Mouse (Mus musculus) limb, embryonic 11.5 days (tissue): ENCODE results near the gene Grin2b. TPM values are rescaled to one million over a fixed set of nuclear protein-coding genes. Genes with fewer than 3 reads are reported as not detected.

ENCODE experiments used
- ATAC-seq: fragments of 200-750 bp; cut with Nextera tagmentation; 2 replicates; pipeline ENCODE4 v1.8.0; 2017; ENCODE audit warnings: low read depth; ENCODE audit not compliant: insufficient number of reproducible peaks, low FRiP score, low TSS enrichment
- DNase-seq: peaks from one replicate; pipeline ENCODE4 v3.0.0-alpha.2; 2015; ENCODE audit warnings: low spot score
- H3K27ac ChIP-seq: fragments of 300-500 bp; sonication (generic); replicated peaks from 2 replicates; pipeline ENCODE4 v1.5.1; 2014; ENCODE audit warnings: low read depth, mild to moderate bottlenecking, low read length
- H3K27me3 ChIP-seq: fragments of 300-500 bp; sonication (generic); 2 replicates; pipeline ENCODE4 v1.6.1; 2014; ENCODE audit warnings: mild to moderate bottlenecking, low read length, mixed read lengths; ENCODE audit not compliant: control insufficient read depth, insufficient read depth
- H3K36me3 ChIP-seq: fragments of 300-500 bp; sonication (generic); 2 replicates; pipeline ENCODE4 v1.6.1; 2014; ENCODE audit warnings: mild to moderate bottlenecking, low read length, moderate library complexity, mixed read lengths; ENCODE audit not compliant: control insufficient read depth, insufficient read depth
- H3K4me1 ChIP-seq: fragments of 300-500 bp; sonication (generic); 2 replicates; pipeline ENCODE4 v1.6.1; 2014; ENCODE audit warnings: low read length, mixed read lengths; ENCODE audit not compliant: control insufficient read depth, insufficient read depth
- H3K4me2 ChIP-seq: fragments of 300-500 bp; sonication (generic); 2 replicates; pipeline ENCODE4 v1.6.1; 2014; ENCODE audit warnings: low read depth, mild to moderate bottlenecking, moderate library complexity; ENCODE audit not compliant: severe bottlenecking
- H3K4me3 ChIP-seq: fragments of 300-500 bp; sonication (generic); 2 replicates; pipeline ENCODE4 v1.5.1; 2014; ENCODE audit warnings: low read depth, low read length
- H3K9ac ChIP-seq: fragments of 300-500 bp; sonication (generic); 2 replicates; pipeline ENCODE4 v1.6.1; 2014; ENCODE audit warnings: mild to moderate bottlenecking, low read length
- H3K9me3 ChIP-seq: fragments of 300-500 bp; sonication (generic); 2 replicates; pipeline ENCODE4 v1.6.1; 2016; ENCODE audit warnings: low read length; ENCODE audit not compliant: control insufficient read depth
- WGBS: fragments of 180-500 bp; shearing (Covaris S2); extraction: QIAGEN DNeasy Blood & Tissue Kit; methylation state at CpG from one replicate; pipeline ENCODE4 v1.1.7; 2014; 5-methylcytosine and 5-hydroxymethylcytosine counted together
- polyA plus RNA-seq: library from polyadenylated mRNA; unstranded; fragments of >200 nt; fragmentation: Nextera tagmentation; extraction: Ambion mirVana; gene quantifications from 2 replicates; pipeline ENCODE4 v1.2.1, GENCODE M21; 2014

The Grin2b gene
- polyA plus RNA-seq, 1 experiment from 2014 or later: 0.32 TPM

DNA sequence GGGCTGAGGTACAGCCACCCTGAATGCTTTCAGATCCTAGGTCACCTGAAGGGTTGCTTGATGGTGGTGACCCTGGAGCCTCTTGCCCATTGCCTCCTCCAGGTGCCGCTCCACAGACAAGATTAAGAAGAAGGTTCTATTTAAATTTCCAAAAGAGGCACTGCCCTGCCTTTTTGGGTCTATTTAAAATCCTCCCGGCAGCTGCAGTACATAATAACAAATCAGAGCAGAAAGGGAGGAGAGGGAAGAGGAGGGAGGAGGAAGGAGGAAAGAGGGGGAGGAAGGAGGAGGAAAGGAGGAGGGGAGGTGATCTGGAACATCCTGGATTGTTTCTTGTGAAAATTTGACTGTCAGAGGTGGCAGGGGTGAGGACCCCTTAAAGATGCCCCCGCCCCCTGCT is 197.2 kb downstream of the Grin2b start:
- H3K27me3 ChIP-seq: no peaks in the 10 kb centered on the region
- H3K9ac ChIP-seq: no peak overlapping the region
- no peaks in the 10 kb centered on the region for H3K4me1 ChIP-seq
- no peak overlapping the region for H3K4me3 ChIP-seq
- H3K36me3 ChIP-seq: no peaks in the 10 kb centered on the region
- H3K4me2 ChIP-seq: no peak overlapping the region
- no peak for ATAC-seq
- DNase-seq: no peak
- H3K27ac ChIP-seq: no peak overlapping the region
- no peaks in the 10 kb centered on the region for H3K9me3 ChIP-seq
- 60% methylated on average over 3 of the region's 3 CpGs for WGBS

DNA sequence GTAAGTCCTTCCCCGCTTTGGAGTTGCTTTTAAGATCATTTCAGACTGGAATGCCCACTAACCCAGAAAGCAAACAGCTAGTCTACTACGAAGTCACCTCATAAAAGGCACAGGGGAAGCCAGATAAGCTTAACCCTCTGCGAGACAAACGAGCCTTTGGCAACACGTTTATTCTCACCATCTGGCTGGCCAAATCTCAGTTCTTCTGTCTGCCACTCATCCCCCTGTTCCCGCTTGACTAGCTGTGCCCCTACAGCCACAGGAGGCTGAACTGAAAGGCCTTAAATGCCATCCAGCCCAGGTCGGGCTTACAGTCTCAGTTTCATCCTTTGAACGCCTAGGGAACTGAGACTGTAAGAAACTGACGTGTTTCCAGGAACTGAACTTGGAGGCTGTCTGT is 200.8 kb downstream of the Grin2b start:
- Histone ChIP-seq H3K27ac (no peak overlapping the region), H3K27me3 (no peaks in the 10 kb centered on the region), H3K9me3 (no peaks in the 10 kb centered on the region), H3K4me2 (no peak overlapping the region), H3K36me3 (no peaks in the 10 kb centered on the region), H3K9ac (no peak overlapping the region), H3K4me1 (no peaks in the 10 kb centered on the region), H3K4me3 (no peak overlapping the region)
- ATAC-seq (no peak), DNase-seq (no peak)
- 46% methylated on average over 9 of the region's 9 CpGs for WGBS

DNA sequence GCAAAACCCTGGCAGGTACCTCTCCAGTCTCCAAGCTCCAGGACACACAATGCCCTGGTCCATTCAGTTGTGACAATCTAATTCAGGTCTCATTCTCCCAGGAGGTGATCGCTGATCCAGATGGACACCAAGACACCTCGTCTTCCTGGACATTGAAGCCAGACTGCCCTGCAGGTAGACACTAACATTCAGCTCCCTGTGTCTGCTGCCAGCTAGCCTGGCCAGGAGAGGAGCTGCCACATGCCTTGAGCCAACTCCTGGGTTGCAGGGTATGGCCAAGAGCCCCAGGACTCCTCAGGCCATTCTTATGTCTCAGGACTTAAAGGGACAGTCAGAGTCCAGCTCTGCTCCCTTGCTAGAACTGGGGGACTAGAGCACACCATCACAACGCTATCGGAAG is 201.8 kb downstream of the Grin2b start:
- H3K36me3 ChIP-seq: no peaks in the 10 kb centered on the region
- H3K4me1 ChIP-seq: no peaks in the 10 kb centered on the region
- no peak for ATAC-seq
- no peak for DNase-seq
- no peak overlapping the region for H3K27ac ChIP-seq
- WGBS: 88% methylated on average over 4 of the region's 4 CpGs
- H3K4me2 ChIP-seq: no peak overlapping the region
- H3K4me3 ChIP-seq: no peak overlapping the region
- H3K9me3 ChIP-seq: no peaks in the 10 kb centered on the region
- no peak overlapping the region for H3K9ac ChIP-seq
- H3K27me3 ChIP-seq: no peaks in the 10 kb centered on the region

DNA sequence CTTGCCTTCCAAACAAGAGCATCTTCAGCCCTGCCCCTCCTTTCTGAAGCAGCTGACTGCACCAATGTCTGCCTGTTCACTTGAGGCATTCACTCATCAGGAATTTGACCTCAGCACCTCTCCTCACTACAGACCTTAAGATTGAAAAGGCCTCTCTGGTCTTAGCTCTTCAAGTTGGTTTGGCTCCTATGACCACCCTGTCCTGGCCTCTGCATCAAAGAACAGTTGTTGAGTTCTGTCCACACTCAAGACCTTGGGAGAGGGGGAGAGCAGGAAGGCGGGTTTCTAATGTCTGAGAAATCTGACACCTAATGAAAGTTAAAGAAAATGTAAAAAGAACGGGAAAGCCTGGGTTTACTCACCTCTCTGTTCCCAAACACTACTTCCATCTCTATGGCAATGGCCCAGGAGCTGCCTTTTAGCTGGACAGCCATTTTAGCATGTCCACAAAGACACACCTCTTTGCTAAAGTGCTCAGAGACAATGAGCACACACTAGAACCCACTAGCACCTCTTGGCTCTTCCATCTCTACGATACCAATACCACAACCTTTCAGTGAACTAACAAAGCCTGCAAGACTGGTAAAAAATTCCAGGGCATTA is 202.5 kb downstream of the Grin2b start:
- Histone ChIP-seq H3K36me3 (no peaks in the 10 kb centered on the region), H3K4me2 (no peak overlapping the region), H3K4me1 (no peaks in the 10 kb centered on the region), H3K27ac (no peak overlapping the region), H3K27me3 (no peaks in the 10 kb centered on the region), H3K4me3 (no peak overlapping the region), H3K9ac (no peak overlapping the region), H3K9me3 (no peaks in the 10 kb centered on the region)
- 47% methylated on average over 3 of the region's 3 CpGs for WGBS
- ATAC-seq: no peak
- DNase-seq: no peak

DNA sequence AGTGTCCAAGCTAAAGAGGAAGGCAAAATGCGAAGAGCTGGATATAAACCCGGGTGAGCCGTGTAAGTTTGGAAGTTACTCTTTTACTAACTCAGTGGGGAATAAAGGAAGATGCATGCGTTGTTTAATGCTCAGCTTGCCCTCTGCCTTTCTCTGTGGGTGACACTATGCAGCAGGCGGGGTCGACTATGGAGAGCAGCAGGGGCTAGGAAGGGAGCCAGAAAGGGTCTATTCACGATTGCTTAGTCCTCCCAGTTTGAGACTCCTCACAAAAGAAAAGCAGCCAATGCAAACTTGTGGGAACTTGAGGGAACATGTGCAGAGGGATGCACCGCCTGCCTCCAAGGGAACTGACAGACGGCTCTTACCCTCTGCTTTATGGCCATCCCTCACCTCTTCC is 211.5 kb downstream of the Grin2b start:
- ATAC-seq (no peak), DNase-seq (no peak)
- 64% methylated on average over 9 of the region's 9 CpGs for WGBS

DNA sequence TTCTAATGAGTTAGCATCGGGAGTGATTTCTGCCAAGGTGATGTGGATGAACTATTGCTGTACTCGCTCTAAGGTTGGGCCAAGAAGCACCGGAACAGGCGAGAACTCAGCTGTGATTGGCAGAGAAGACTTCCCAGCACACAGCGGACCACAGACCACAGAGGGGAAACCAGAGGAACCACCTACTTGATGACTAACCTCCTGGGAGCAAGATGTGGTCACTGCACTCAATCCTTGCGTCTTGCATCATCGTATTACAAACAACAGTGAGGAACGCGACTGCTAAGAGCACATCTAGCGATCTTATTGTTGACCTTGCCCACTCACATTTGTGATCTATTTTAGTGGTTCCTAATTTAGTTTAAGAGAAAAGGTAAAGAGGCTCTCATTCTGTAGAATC is 213.7 kb downstream of the Grin2b start:
- no peak overlapping the region for H3K27ac ChIP-seq
- DNase-seq: no peak
- no peak for ATAC-seq
- no peaks in the 10 kb centered on the region for H3K9me3 ChIP-seq
- H3K9ac ChIP-seq: no peak overlapping the region
- H3K4me3 ChIP-seq: no peak overlapping the region
- no peaks in the 10 kb centered on the region for H3K4me1 ChIP-seq
- WGBS: 95% methylated on average over 10 of the region's 10 CpGs
- H3K27me3 ChIP-seq: no peaks in the 10 kb centered on the region
- H3K36me3 ChIP-seq: no peaks in the 10 kb centered on the region
- no peak overlapping the region for H3K4me2 ChIP-seq

More for the DNA sequence above, 211.5 kb downstream of the Grin2b start:
- Histone ChIP-seq H3K9ac (no peak overlapping the region), H3K36me3 (no peaks in the 10 kb centered on the region), H3K27me3 (no peaks in the 10 kb centered on the region), H3K9me3 (no peaks in the 10 kb centered on the region), H3K4me3 (no peak overlapping the region), H3K4me2 (no peak overlapping the region), H3K27ac (no peak overlapping the region), H3K4me1 (no peaks in the 10 kb centered on the region)

DNA sequence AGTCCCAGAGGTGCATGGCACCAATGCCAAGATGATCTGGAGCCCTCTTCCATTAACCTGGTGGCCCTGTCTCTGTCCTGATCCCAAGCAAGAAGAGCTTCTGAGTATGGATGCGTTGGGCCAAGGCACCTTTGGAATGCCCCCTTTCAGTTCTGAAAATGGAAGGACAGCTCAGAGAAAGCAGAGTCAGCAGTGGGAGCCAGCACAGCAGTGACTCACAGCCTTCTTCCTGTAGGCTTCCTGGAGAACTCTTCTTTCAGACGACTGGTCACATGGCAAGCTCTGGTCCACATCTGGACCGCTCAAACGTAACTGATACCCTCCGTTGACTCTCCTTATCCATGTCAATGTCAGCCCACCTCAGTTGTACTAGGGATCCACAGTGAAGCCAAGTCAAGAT is 221.6 kb downstream of the Grin2b start:
- no peak overlapping the region for H3K9ac ChIP-seq
- H3K27ac ChIP-seq: no peak overlapping the region
- no peak for DNase-seq
- 83% methylated on average over 5 of the region's 5 CpGs for WGBS
- no peaks in the 10 kb centered on the region for H3K27me3 ChIP-seq
- no peak overlapping the region for H3K4me2 ChIP-seq
- no peak overlapping the region for H3K4me3 ChIP-seq
- H3K36me3 ChIP-seq: no peaks in the 10 kb centered on the region
- no peaks in the 10 kb centered on the region for H3K4me1 ChIP-seq
- no peak for ATAC-seq
- no peaks in the 10 kb centered on the region for H3K9me3 ChIP-seq

DNA sequence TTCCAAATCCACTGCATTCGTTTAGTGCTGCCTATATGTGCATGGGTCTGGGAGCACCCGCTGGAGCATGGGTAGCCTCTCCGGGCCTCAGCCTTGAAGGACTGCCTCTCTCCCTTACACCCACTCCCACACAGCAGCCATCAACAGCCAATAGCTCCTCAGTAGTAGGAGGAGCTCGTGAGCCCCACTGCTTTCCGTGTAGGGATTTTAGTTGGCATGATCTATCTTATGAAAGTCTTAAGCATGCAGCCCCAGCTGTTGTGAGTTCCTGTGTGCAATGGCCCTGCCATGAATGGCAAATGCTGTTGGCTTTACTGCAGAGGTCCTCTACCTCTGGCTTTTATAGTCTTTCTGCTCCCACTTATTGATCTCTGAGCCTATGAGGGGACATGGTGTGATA is 227.8 kb downstream of the Grin2b start:
- Histone ChIP-seq H3K9ac (no peak overlapping the region), H3K4me1 (no peaks in the 10 kb centered on the region), H3K4me2 (no peak overlapping the region), H3K4me3 (no peak overlapping the region), H3K36me3 (no peaks in the 10 kb centered on the region), H3K27me3 (no peaks in the 10 kb centered on the region), H3K27ac (no peak overlapping the region), H3K9me3 (no peaks in the 10 kb centered on the region)
- ATAC-seq: no peak
- no peak for DNase-seq
- 79% methylated on average over 5 of the region's 5 CpGs for WGBS

DNA sequence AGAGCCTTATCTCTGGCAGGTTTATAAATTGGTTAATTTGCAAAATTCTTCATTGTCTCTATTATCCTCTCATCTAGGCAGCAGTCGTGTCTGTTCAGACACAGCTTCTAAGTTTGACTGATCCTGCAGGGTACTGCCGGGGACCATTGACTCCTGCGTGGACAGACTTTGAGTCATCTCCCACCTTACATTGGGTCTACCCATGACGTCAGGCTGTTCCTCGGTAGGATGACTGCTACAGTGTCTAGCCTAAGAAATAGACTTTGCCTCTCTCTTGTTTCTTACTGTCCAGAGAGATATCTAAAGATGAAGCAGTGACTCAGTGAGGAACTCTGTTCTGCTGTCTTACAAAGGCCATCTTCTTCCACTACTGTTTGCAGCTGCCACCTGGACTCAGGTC is 229.0 kb downstream of the Grin2b start:
- Histone ChIP-seq H3K27ac (no peak overlapping the region), H3K4me2 (no peak overlapping the region), H3K27me3 (no peaks in the 10 kb centered on the region), H3K9me3 (no peaks in the 10 kb centered on the region), H3K9ac (no peak overlapping the region), H3K4me3 (no peak overlapping the region), H3K36me3 (no peaks in the 10 kb centered on the region), H3K4me1 (no peaks in the 10 kb centered on the region)
- ATAC-seq (no peak), DNase-seq (no peak)
- 87% methylated on average over 5 of the region's 5 CpGs for WGBS
